Mouse (Mus musculus): ENCODE data around the gene Mical3. TPM values are rescaled to one million over a fixed set of nuclear protein-coding genes. Genes with fewer than 3 reads are reported as not detected.
"Not testable (repeated sequence)": the region's sequence is repeated elsewhere in the genome, so short reads cannot be mapped to it uniquely, and the experiment has no call there.

Mical3 gene
- polyA plus RNA-seq, 1 experiment from 2014 or later, result 25.0 TPM

GRCm38 (mm10) chr6:120937104-120937617, 193.6 kb downstream of the Mical3 start:
- H3K4me2 ChIP-seq, result no peak overlapping the region
- peaks cover 8% of the 10 kb centered on the region for H3K4me1 ChIP-seq (replicated peaks)
- no peak overlapping the region for H3K27ac ChIP-seq
- ATAC-seq (replicated peaks; ENCODE audit: insufficient number of reproducible peaks, insufficient read depth, low FRiP score, low read depth), result no peak
- H3K27me3 ChIP-seq, result no peaks in the 10 kb centered on the region
- WGBS, result 80% methylated on average over 16 of the region's 16 CpGs
- H3K9ac ChIP-seq, result no peak overlapping the region
- no peaks in the 10 kb centered on the region for H3K9me3 ChIP-seq (replicated peaks)
- no peak overlapping the region for H3K4me3 ChIP-seq
- peaks cover 26% of the 10 kb centered on the region; the same call in 1 of the 2 replicates for H3K36me3 ChIP-seq

- H3K27ac ChIP-seq, result no peak overlapping the region
- H3K4me3 ChIP-seq, result no peak overlapping the region
- no peaks in the 10 kb centered on the region for H3K9me3 ChIP-seq (replicated peaks)
- H3K4me1 ChIP-seq (replicated peaks), result peaks cover 8% of the 10 kb centered on the region
- H3K9ac ChIP-seq, result no peak overlapping the region
- WGBS, result 71% methylated on average over 4 of the region's 4 CpGs
- no peaks in the 10 kb centered on the region for H3K27me3 ChIP-seq
- peak; percentile 25; the same call in 1 of the 2 replicates for ATAC-seq (replicated peaks; ENCODE audit: insufficient number of reproducible peaks, insufficient read depth, low FRiP score, low read depth)
- H3K4me2 ChIP-seq, result no peak overlapping the region
- H3K36me3 ChIP-seq, result peaks cover 34% of the 10 kb centered on the region; the same call in 1 of the 2 replicates
These were observed 196.6 kb downstream of the Mical3 start for GRCm38 (mm10) chr6:120934176-120934575.

DNA sequence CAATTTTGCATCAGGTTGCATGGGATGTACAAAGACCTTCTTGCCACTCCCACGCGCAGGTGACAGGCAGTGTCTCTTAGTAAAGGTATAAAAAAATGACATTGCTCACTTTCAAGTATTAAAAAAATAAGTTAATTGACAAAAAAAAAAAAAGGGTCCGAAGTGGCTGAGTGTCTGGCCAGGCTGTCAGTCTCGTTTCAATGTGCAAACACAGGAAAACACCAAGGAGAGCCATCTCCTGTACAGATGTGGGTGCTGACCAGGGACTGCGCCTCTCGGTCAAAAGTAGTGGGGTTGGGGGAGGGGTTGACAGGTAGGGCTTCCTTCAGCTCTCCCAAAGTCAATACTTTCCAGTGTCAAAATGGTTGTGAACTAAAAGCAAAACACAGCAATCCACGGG, 197.1 kb downstream of the Mical3 start:
- no peak overlapping the region for H3K27ac ChIP-seq
- no peaks in the 10 kb centered on the region for H3K27me3 ChIP-seq
- no peak overlapping the region for H3K4me2 ChIP-seq
- H3K4me1 ChIP-seq (replicated peaks), result peaks cover 8% of the 10 kb centered on the region
- no peaks in the 10 kb centered on the region for H3K9me3 ChIP-seq (replicated peaks)
- ATAC-seq (replicated peaks; ENCODE audit: insufficient number of reproducible peaks, insufficient read depth, low FRiP score, low read depth), result no peak
- H3K4me3 ChIP-seq, result no peak overlapping the region
- no peak overlapping the region for H3K9ac ChIP-seq
- 87% methylated on average over 7 of the region's 7 CpGs for WGBS
- H3K36me3 ChIP-seq, result peaks cover 34% of the 10 kb centered on the region; the same call in 1 of the 2 replicates

GRCm38 (mm10) chr6:120932597-120932996, 198.2 kb downstream of the Mical3 start:
- ATAC-seq (replicated peaks; ENCODE audit: insufficient number of reproducible peaks, insufficient read depth, low FRiP score, low read depth), result no peak
- Histone ChIP-seq H3K9me3 (replicated peaks) (no peaks in the 10 kb centered on the region), H3K27me3 (no peaks in the 10 kb centered on the region), H3K9ac (no peak overlapping the region), H3K4me3 (no peak overlapping the region), H3K4me2 (no peak overlapping the region), H3K27ac (no peak overlapping the region), H3K4me1 (replicated peaks) (peaks cover 12% of the 10 kb centered on the region), H3K36me3 (peaks cover 34% of the 10 kb centered on the region; the same call in 1 of the 2 replicates)
- 47% methylated on average over 12 of the region's 12 CpGs for WGBS

- Histone ChIP-seq H3K27me3 (no peaks in the 10 kb centered on the region), H3K36me3 (peaks cover 34% of the 10 kb centered on the region; the same call in 1 of the 2 replicates), H3K9me3 (replicated peaks) (no peaks in the 10 kb centered on the region), H3K27ac (peak overlapping the region; percentile 26; the same call in 1 of the 2 replicates), H3K9ac (no peak overlapping the region), H3K4me3 (no peak overlapping the region), H3K4me2 (no peak overlapping the region), H3K4me1 (replicated peaks) (peaks cover 12% of the 10 kb centered on the region)
- no peak for ATAC-seq (replicated peaks; ENCODE audit: insufficient number of reproducible peaks, insufficient read depth, low FRiP score, low read depth)
- WGBS, result 75% methylated on average over 6 of the region's 6 CpGs
These were observed 200.1 kb downstream of the Mical3 start for GRCm38 (mm10) chr6:120930450-120931306.

DNA sequence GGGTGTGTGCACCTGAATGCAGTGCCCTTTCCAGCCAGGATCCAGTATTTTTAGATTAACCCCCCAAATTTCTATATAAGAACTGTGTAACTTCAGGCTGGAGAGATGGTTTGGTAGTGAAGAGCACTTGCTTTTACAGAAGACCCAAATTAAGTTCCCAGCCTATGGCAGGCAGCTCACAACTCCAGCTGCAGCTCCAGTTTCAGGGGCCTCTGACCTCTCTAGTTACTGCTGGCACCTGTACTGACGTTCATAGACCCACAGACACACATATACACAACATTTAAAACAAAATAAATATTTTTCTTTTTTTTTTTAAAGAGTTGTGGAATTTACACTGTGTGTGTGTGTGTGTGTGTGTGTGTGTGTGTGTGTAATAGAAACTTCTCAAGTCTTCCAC, 201.4 kb downstream of the Mical3 start:
- WGBS, result 56% methylated on average over 1 of the region's 1 CpGs

DNA sequence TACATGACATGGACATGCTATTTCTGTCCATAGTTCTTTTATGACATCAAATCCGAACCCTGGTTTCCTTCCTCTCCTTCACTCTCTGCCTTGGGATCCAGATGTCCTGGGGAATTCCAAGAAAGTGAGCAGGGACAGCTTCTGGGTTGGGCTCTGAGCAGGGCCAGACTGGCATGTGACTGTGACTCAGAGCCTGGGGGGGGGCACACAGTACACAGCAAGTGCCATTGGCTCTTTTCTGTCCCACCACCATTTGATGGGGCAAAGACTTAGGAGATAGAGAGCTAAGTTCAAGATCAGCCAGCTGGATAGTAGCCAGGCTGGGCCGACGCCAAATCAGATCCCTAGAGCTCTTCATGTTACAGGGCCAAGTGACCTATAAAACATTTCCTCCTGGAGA, 203.0 kb downstream of the Mical3 start:
- no peak overlapping the region for H3K4me3 ChIP-seq
- H3K27me3 ChIP-seq, result no peaks in the 10 kb centered on the region
- no peak overlapping the region for H3K9ac ChIP-seq
- H3K36me3 ChIP-seq, result peaks cover 17% of the 10 kb centered on the region; the same call in 1 of the 2 replicates
- peaks cover 10% of the 10 kb centered on the region for H3K4me1 ChIP-seq (replicated peaks)
- H3K9me3 ChIP-seq (replicated peaks), result no peaks in the 10 kb centered on the region
- 0 out of 2 replicates have a peak, but pooled peaks have one; percentile 27 for ATAC-seq (replicated peaks; ENCODE audit: insufficient number of reproducible peaks, insufficient read depth, low FRiP score, low read depth)
- 63% methylated on average over 3 of the region's 3 CpGs for WGBS
- H3K27ac ChIP-seq, result no peak overlapping the region
- no peak overlapping the region for H3K4me2 ChIP-seq

More for the DNA sequence above, 201.4 kb downstream of the Mical3 start:
- no peaks in the 10 kb centered on the region for H3K9me3 ChIP-seq (replicated peaks)
- H3K27ac ChIP-seq, result no peak overlapping the region
- H3K36me3 ChIP-seq, result peaks cover 27% of the 10 kb centered on the region; the same call in 1 of the 2 replicates
- H3K4me1 ChIP-seq (replicated peaks), result peaks cover 12% of the 10 kb centered on the region
- no peak for ATAC-seq (replicated peaks; ENCODE audit: insufficient number of reproducible peaks, insufficient read depth, low FRiP score, low read depth)
- H3K4me2 ChIP-seq, result no peak overlapping the region
- no peak overlapping the region for H3K9ac ChIP-seq
- H3K4me3 ChIP-seq, result no peak overlapping the region
- no peaks in the 10 kb centered on the region for H3K27me3 ChIP-seq

- Histone ChIP-seq H3K27ac (no peak overlapping the region), H3K9me3 (replicated peaks) (no peaks in the 10 kb centered on the region), H3K9ac (no peak overlapping the region), H3K27me3 (no peaks in the 10 kb centered on the region), H3K4me1 (replicated peaks) (peaks cover 4% of the 10 kb centered on the region), H3K36me3 (peaks cover 14% of the 10 kb centered on the region; the same call in 1 of the 2 replicates), H3K4me3 (no peak overlapping the region), H3K4me2 (no peak overlapping the region)
- ATAC-seq (replicated peaks; ENCODE audit: insufficient number of reproducible peaks, insufficient read depth, low FRiP score, low read depth), result no peak
- 58% methylated on average over 2 of the region's 2 CpGs for WGBS
These were observed 203.9 kb downstream of the Mical3 start for GRCm38 (mm10) chr6:120926880-120927279.

- not testable (repeated sequence) for H3K27me3 ChIP-seq; H3K4me2 ChIP-seq; ATAC-seq (replicated peaks; ENCODE audit: insufficient number of reproducible peaks, insufficient read depth, low FRiP score, low read depth); H3K27ac ChIP-seq; H3K36me3 ChIP-seq; H3K9me3 ChIP-seq (replicated peaks); H3K4me1 ChIP-seq (replicated peaks); H3K9ac ChIP-seq; H3K4me3 ChIP-seq
- 64% methylated on average over 2 of the region's 2 CpGs for WGBS
These were observed 205.9 kb downstream of the Mical3 start for GRCm38 (mm10) chr6:120924791-120925321.

- no peaks in the 10 kb centered on the region for H3K9me3 ChIP-seq (replicated peaks)
- H3K27ac ChIP-seq, result no peak overlapping the region
- H3K36me3 ChIP-seq, result no peaks in the 10 kb centered on the region
- WGBS, result 71% methylated on average over 3 of the region's 3 CpGs
- no peak for ATAC-seq (replicated peaks; ENCODE audit: insufficient number of reproducible peaks, insufficient read depth, low FRiP score, low read depth)
- H3K4me1 ChIP-seq (replicated peaks), result peaks cover 12% of the 10 kb centered on the region
- H3K9ac ChIP-seq, result no peak overlapping the region
- H3K4me2 ChIP-seq, result no peak overlapping the region
- no peaks in the 10 kb centered on the region for H3K27me3 ChIP-seq
- no peak overlapping the region for H3K4me3 ChIP-seq
These were observed 212.8 kb downstream of the Mical3 start for GRCm38 (mm10) chr6:120917975-120918374.
